Mouse (Mus musculus) liver, postnatal 0 days (tissue): ENCODE measurements around the gene Rgs12. TPM values are rescaled to one million over a fixed set of nuclear protein-coding genes. Genes with fewer than 3 reads are reported as not detected.

Experiments
- ATAC-seq: fragments of 200-750 bp; cut with Nextera tagmentation; 2 replicates; pipeline ENCODE4 v1.8.0; 2017; ENCODE audit warnings: mild to moderate bottlenecking, moderate library complexity
- DNase-seq: peaks from one replicate; pipeline ENCODE4 v3.0.0-alpha.2; 2016
- H3K27ac ChIP-seq: fragments of 300-500 bp; sonication (generic); 2 replicates; pipeline ENCODE4 v1.5.1; 2014; ENCODE audit warnings: antibody characterized with exemption, moderate library complexity, mild to moderate bottlenecking, low read depth
- H3K27me3 ChIP-seq: fragments of 300-500 bp; sonication (generic); 2 replicates; pipeline ENCODE4 v1.6.1; 2014; ENCODE audit warnings: low read length, control low read depth, mixed read lengths; ENCODE audit not compliant: insufficient read depth
- H3K36me3 ChIP-seq: fragments of 300-500 bp; sonication (generic); replicated peaks from 2 replicates; pipeline ENCODE4 v1.6.1; 2014; ENCODE audit warnings: mild to moderate bottlenecking, control low read depth, low read length, moderate library complexity, mixed read lengths; ENCODE audit not compliant: insufficient read depth
- H3K4me1 ChIP-seq: fragments of 300-500 bp; sonication (generic); 2 replicates; pipeline ENCODE4 v1.6.1; 2014; ENCODE audit warnings: antibody characterized with exemption, mild to moderate bottlenecking, control low read depth; ENCODE audit not compliant: insufficient read depth
- H3K4me2 ChIP-seq: fragments of 300-500 bp; sonication (generic); 2 replicates; pipeline ENCODE4 v1.6.1; 2014; ENCODE audit warnings: low read depth, mild to moderate bottlenecking, low read length, moderate library complexity, mixed read lengths
- H3K4me3 ChIP-seq: fragments of 300-500 bp; sonication (generic); 2 replicates; pipeline ENCODE4 v1.5.1; 2014; ENCODE audit warnings: low read depth, low read length
- H3K9ac ChIP-seq: fragments of 300-500 bp; sonication (generic); replicated peaks from 2 replicates; pipeline ENCODE4 v1.6.1; 2014; ENCODE audit warnings: mild to moderate bottlenecking, moderate library complexity
- H3K9me3 ChIP-seq: fragments of 300-500 bp; sonication (generic); 2 replicates; pipeline ENCODE4 v1.6.1; 2016; ENCODE audit warnings: mild to moderate bottlenecking, control low read depth, low read length, mixed read lengths
- CTCF ChIP-seq: sonication (generic); IDR thresholded peaks from 2 replicates; pipeline ENCODE4 v1.5.1; 2016; ENCODE audit warnings: antibody characterized with exemption, low read depth
- EP300 ChIP-seq: IDR thresholded peaks from 2 replicates; pipeline ENCODE4 v1.6.1; 2016; ENCODE audit warnings: antibody characterized with exemption, low read depth, mild to moderate bottlenecking
- WGBS: fragments of 180-500 bp; shearing (Covaris S2); extraction: QIAGEN DNeasy Blood & Tissue Kit; methylation state at CpG from one replicate; pipeline ENCODE4 v1.1.7; 2014; ENCODE audit not compliant: insufficient replicate concordance; 5-methylcytosine and 5-hydroxymethylcytosine counted together
- polyA plus RNA-seq: library from polyadenylated mRNA; unstranded; fragments of >200 nt; fragmentation: Nextera tagmentation; extraction: Ambion mirVana; gene quantifications from 2 replicates; pipeline ENCODE4 v1.2.1, GENCODE M21; 2015

The Rgs12 gene
- polyA plus RNA-seq, 1 experiment from 2014 or later = 7.3 TPM

DNA sequence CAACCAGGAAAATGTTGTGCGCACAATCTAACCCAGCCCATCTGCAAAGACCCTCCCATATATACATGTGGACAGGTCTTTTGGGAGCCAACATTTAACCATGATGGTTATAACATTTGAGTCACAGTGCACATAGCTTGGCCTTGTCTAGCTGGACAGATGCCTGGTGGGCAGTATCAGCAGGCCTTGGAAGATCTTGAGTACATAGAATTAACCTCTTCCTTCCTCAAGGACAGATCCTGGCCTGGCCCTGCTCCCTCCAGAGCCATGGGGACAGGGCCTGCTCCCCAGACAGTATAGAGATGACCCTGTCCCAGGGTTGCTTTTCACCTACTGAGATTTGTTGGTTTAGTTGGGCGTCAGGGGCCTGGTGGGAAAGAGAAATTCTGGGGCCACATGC is 120.6 kb downstream of the Rgs12 start:
- Histone ChIP-seq H3K27ac (no peak overlapping the region), H3K4me2 (no peak overlapping the region), H3K9me3 (no peaks in the 10 kb centered on the region), H3K4me3 (no peak overlapping the region), H3K4me1 (no peaks in the 10 kb centered on the region), H3K9ac (no peak overlapping the region), H3K27me3 (no peaks in the 10 kb centered on the region), H3K36me3 (no peaks in the 10 kb centered on the region)
- 85% methylated on average over 2 of the region's 2 CpGs for WGBS
- no peak for TF ChIP-seq CTCF
- TF ChIP-seq EP300 = no peak
- DNase-seq (no peak), ATAC-seq (no peak)

DNA sequence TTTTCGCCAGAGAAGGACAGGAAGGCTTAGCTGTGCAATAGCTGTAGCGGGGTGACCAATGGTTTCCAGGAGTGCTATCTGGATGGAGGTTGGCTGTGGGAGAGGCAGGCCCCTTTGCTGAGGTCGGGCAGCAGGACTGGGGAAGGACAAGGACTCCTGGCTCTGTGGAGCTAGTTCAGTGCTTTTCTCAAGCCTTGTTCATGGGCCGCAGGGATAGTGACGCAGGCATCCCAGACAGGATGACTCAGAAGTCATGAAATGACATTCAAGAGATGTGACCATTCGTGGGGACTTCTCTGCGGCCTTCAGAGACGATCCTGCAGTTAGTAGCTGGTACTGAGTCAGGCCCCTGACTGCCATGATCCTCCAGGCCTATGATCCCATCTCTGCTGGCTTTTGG is 121.1 kb downstream of the Rgs12 start:
- H3K4me1 ChIP-seq = no peaks in the 10 kb centered on the region
- H3K9me3 ChIP-seq = no peaks in the 10 kb centered on the region
- no peaks in the 10 kb centered on the region for H3K36me3 ChIP-seq
- no peak overlapping the region for H3K4me2 ChIP-seq
- H3K9ac ChIP-seq = no peak overlapping the region
- no peak overlapping the region for H3K27ac ChIP-seq
- ATAC-seq (no peak), DNase-seq (no peak)
- H3K4me3 ChIP-seq = no peak overlapping the region
- H3K27me3 ChIP-seq = no peaks in the 10 kb centered on the region
- no peak for TF ChIP-seq CTCF
- no peak for TF ChIP-seq EP300
- WGBS = 72% methylated on average over 8 of the region's 8 CpGs

DNA sequence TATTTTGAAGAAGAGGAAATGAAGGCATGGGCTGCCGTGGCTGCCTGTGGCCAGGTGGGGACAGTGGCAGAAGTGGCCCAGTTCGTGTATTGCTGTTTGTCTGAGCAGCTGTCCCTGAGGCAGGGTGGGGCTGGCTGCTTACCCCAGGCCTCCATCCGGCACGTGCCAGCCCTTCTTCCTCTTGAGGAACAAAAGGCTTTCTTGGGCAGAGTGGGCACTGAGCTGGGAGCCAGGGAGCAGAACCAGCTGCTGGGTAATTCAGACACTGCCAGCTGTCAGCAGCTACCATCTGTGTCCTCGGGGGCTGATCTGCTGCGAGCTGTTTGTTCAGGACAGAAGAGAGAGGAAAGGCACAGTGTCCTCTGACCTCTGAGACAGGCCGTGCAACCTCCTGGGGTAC is 121.7 kb downstream of the Rgs12 start:
- Histone ChIP-seq H3K4me3 (no peak overlapping the region), H3K4me2 (no peak overlapping the region), H3K36me3 (no peaks in the 10 kb centered on the region), H3K27ac (no peak overlapping the region), H3K4me1 (no peaks in the 10 kb centered on the region), H3K27me3 (no peaks in the 10 kb centered on the region), H3K9ac (no peak overlapping the region), H3K9me3 (no peaks in the 10 kb centered on the region)
- ATAC-seq = no peak
- no peak for DNase-seq
- TF ChIP-seq CTCF = no peak
- no peak for TF ChIP-seq EP300
- WGBS = 38% methylated on average over 7 of the region's 7 CpGs

DNA sequence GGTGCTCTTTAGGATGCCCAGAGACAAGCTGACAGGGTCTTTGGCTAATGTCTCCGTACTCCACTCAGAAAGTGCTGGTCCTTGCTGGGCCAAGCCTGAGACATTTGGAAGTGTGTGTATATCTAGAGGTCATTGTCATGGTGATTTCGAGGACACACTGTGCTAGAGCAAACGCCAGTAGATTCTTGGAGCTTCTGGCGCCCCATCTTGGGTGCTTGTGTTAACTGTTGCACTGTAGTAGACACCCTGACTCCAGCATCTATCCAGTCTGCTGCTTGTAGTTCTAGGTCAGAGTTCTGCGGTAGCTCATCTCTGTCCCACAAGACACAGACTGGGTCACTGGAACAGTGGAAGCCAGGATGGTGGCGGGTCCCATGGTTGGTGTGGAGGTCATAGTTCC is 122.6 kb downstream of the Rgs12 start:
- H3K36me3 ChIP-seq = no peaks in the 10 kb centered on the region
- no peak overlapping the region for H3K4me3 ChIP-seq
- no peaks in the 10 kb centered on the region for H3K9me3 ChIP-seq
- TF ChIP-seq EP300 = no peak
- TF ChIP-seq CTCF = no peak
- H3K4me1 ChIP-seq = no peaks in the 10 kb centered on the region
- 73% methylated on average over 6 of the region's 6 CpGs for WGBS
- no peak overlapping the region for H3K9ac ChIP-seq
- H3K4me2 ChIP-seq = no peak overlapping the region
- ATAC-seq = no peak
- no peak overlapping the region for H3K27ac ChIP-seq
- H3K27me3 ChIP-seq = no peaks in the 10 kb centered on the region
- no peak for DNase-seq

DNA sequence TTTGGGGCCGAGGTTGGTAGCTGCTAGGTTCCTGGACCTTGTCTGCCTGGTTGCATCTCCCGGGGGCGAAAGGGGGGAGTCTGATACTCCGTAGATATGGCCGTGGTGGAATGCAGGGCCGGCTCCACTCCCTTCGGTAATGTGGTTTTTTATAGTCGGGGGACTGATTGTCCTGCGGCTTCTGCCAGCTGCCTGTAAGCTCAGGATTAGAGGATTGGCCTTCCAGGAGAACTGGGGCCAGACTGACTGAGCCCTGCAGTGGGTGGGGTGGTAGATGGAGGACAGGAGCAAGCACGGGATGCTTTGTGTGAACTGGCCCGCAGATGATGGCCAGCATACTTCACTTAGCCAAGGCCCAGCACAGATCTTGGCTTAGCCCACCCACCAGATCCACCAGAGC is 124.0 kb downstream of the Rgs12 start:
- WGBS = 75% methylated on average over 11 of the region's 11 CpGs
- Histone ChIP-seq H3K9ac (no peak overlapping the region), H3K36me3 (no peaks in the 10 kb centered on the region), H3K27me3 (no peaks in the 10 kb centered on the region), H3K4me3 (no peak overlapping the region), H3K4me1 (no peaks in the 10 kb centered on the region), H3K27ac (no peak overlapping the region), H3K4me2 (no peak overlapping the region), H3K9me3 (no peaks in the 10 kb centered on the region)
- TF ChIP-seq CTCF (no peak), EP300 (no peak)
- DNase-seq (no peak), ATAC-seq (no peak)

DNA sequence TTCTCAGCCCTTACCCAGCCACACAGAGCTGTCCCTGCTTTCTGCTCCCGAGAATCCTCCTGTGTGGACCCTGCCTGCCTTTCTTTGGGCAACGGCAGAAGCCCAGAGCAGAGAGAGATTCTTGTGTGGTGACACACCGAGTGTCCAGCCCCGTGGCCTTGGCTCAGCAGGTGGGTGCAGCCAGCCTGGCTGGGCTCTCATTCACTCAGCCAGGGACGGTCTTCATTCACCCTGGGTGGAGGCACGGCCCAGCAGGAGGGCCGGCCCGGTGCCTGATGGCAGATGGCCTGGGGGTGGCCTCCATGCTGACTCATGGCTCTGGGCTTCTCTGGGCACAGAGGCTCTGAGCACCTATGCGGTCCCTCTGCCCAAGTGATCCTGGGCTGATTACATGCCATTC is 124.7 kb downstream of the Rgs12 start:
- ATAC-seq (no peak), DNase-seq (no peak)
- H3K27me3 ChIP-seq = no peaks in the 10 kb centered on the region
- TF ChIP-seq CTCF (no peak), EP300 (no peak)
- H3K4me1 ChIP-seq = no peaks in the 10 kb centered on the region
- no peak overlapping the region for H3K4me3 ChIP-seq
- no peak overlapping the region for H3K9ac ChIP-seq
- H3K9me3 ChIP-seq = no peaks in the 10 kb centered on the region
- H3K4me2 ChIP-seq = no peak overlapping the region
- 78% methylated on average over 9 of the region's 9 CpGs for WGBS
- no peaks in the 10 kb centered on the region for H3K36me3 ChIP-seq
- no peak overlapping the region for H3K27ac ChIP-seq

DNA sequence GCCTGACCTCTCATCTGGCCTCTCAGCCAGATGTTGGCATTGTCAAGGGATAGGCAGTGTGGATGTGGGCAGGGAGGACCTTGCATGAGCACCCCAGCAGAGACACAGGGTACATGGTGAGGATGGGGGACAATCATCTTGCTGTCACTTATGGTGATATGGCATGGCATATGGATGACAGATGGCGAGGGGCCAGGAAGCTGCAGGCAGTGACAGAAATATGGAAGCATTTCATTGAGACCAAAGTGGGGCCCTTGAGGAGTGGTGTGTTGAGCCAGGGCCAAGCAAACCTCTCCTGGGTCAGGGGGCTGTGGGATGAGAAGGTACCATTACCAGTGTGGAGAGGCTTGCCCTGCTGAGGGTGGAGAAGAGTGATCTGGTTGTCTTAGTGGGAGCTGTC is 127.1 kb downstream of the Rgs12 start:
- no peak overlapping the region for H3K4me2 ChIP-seq
- no peak overlapping the region for H3K27ac ChIP-seq
- H3K4me1 ChIP-seq = no peaks in the 10 kb centered on the region
- 59% methylated on average over 1 of the region's 1 CpGs for WGBS
- ATAC-seq (no peak), DNase-seq (no peak)
- no peaks in the 10 kb centered on the region for H3K9me3 ChIP-seq
- no peaks in the 10 kb centered on the region for H3K36me3 ChIP-seq
- H3K27me3 ChIP-seq = no peaks in the 10 kb centered on the region
- TF ChIP-seq EP300 = no peak
- no peak for TF ChIP-seq CTCF
- H3K4me3 ChIP-seq = no peak overlapping the region
- H3K9ac ChIP-seq = no peak overlapping the region
